Mouse (Mus musculus): ENCODE results near the gene Cacnb4. TPM values are rescaled to one million over a fixed set of nuclear protein-coding genes. Genes with fewer than 3 reads are reported as not detected.

Gene Cacnb4
- total and polyA plus RNA-seq, 3 experiments: not detected

- peaks cover 0 to 8% of the 10 kb centered on the region in 2 experiments; a peak in 2 of 4 replicates for H3K36me3 ChIP-seq (ENCODE audit: control insufficient read depth in 1 of 2, insufficient read depth in 2 of 2, low read length in 2 of 2)
- peaks cover 0 to 4% of the 10 kb centered on the region in 2 experiments; a peak in 2 of 4 replicates for H3K27me3 ChIP-seq (ENCODE audit: control insufficient read depth in 1 of 2, insufficient read depth in 2 of 2, low read length in 2 of 2)
- peaks cover 22% of the 10 kb centered on the region for H3K79me2 ChIP-seq (ENCODE audit: control insufficient read depth, insufficient read depth, low read length, poor library complexity)
- H3K9me3 ChIP-seq (replicated peaks; ENCODE audit: insufficient read depth, low read length): no peaks in the 10 kb centered on the region
- no peak for DNase-seq (ENCODE audit: low read depth, low spot score)
- no peak overlapping the region for H3K27ac ChIP-seq (ENCODE audit: control insufficient read depth, low read depth, low read length)
- no peak for TF ChIP-seq E2F4 (IDR thresholded peaks at IDR 0.05; ENCODE audit: borderline replicate concordance, low read depth, low read length)
- TF ChIP-seq SMC3 (IDR thresholded peaks at IDR 0.05; ENCODE audit: low read depth, low read length): no peak
- no peak for TF ChIP-seq ELF1 (IDR thresholded peaks at IDR 0.05; ENCODE audit: low read depth, low read length)
- TF ChIP-seq MAFK (IDR thresholded peaks at IDR 0.05; ENCODE audit: borderline replicate concordance, low read depth, low read length): peak; percentile 53; the same call in 1 of the 2 replicates
- TF ChIP-seq GATA1 (IDR thresholded peaks at IDR 0.05; ENCODE audit: low read depth, low read length): no peak
- no peak for TF ChIP-seq POLR2A (IDR thresholded peaks at IDR 0.05; ENCODE audit: control insufficient read depth in 1 of 2, insufficient read depth in 1 of 2, low read depth in 1 of 2, low read length in 2 of 2, poor library complexity in 1 of 2)
- H3K9ac ChIP-seq (ENCODE audit: control insufficient read depth, low read depth, low read length, poor library complexity, severe bottlenecking): no peak overlapping the region
- H3K4me3 ChIP-seq (ENCODE audit: control insufficient read depth in 1 of 2, insufficient read depth in 1 of 2, low read depth in 2 of 2, low read length in 2 of 2): no peak overlapping the region
- peaks cover 0 to 4% of the 10 kb centered on the region in 2 experiments; a peak in 3 of 4 replicates for H3K4me1 ChIP-seq (ENCODE audit: control insufficient read depth in 1 of 2, insufficient read depth in 2 of 2, low read length in 2 of 2)
Measured at GRCm38 (mm10) chr2:52427383-52427782, 249.2 kb downstream of the Cacnb4 start.

DNA sequence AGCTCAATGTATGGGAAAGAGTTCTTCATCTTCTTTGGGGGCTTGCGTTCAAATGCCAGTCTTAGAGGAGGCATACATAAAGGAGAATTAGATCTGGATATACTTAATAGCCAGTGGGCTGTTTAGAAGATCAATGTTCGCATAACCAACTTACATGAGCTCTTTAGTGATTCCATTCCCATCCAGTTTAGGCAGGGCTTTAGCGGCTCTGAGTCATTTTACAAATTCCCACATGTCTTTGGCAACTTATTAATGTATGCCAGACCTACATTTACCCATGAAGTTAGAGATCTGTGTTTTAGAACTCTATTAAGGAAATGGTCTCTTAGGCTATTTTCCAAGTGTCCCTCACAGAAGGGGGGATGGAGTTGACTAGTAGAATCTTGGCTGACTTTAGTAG is 250.6 kb downstream of the Cacnb4 start:
- Histone ChIP-seq H3K27ac (ENCODE audit: control insufficient read depth, low read depth, low read length) (no peak overlapping the region), H3K9ac (ENCODE audit: control insufficient read depth, low read depth, low read length, poor library complexity, severe bottlenecking) (no peak overlapping the region), H3K9me3 (replicated peaks; ENCODE audit: insufficient read depth, low read length) (no peaks in the 10 kb centered on the region), H3K27me3 (ENCODE audit: control insufficient read depth in 1 of 2, insufficient read depth in 2 of 2, low read length in 2 of 2) (peaks cover 0 to 4% of the 10 kb centered on the region in 2 experiments; a peak in 2 of 4 replicates), H3K4me1 (ENCODE audit: control insufficient read depth in 1 of 2, insufficient read depth in 2 of 2, low read length in 2 of 2) (peaks cover 0 to 8% of the 10 kb centered on the region in 2 experiments; a peak in 3 of 4 replicates), H3K79me2 (ENCODE audit: control insufficient read depth, insufficient read depth, low read length, poor library complexity) (peaks cover 34% of the 10 kb centered on the region), H3K4me3 (ENCODE audit: control insufficient read depth in 1 of 2, insufficient read depth in 1 of 2, low read depth in 2 of 2, low read length in 2 of 2) (no peak overlapping the region), H3K36me3 (ENCODE audit: control insufficient read depth in 1 of 2, insufficient read depth in 2 of 2, low read length in 2 of 2) (peaks cover 0 to 9% of the 10 kb centered on the region in 2 experiments; a peak in 2 of 4 replicates)
- DNase-seq (ENCODE audit: low read depth, low spot score): no peak
- TF ChIP-seq BHLHE40 (IDR thresholded peaks at IDR 0.05; ENCODE audit: borderline replicate concordance, low read depth, low read length) (no peak), NRF1 (IDR thresholded peaks at IDR 0.05; ENCODE audit: insufficient read depth, low read depth, low read length, poor library complexity, severe bottlenecking) (no peak), POLR2AphosphoS2 (IDR thresholded peaks at IDR 0.05; ENCODE audit: low read length) (no peak), TCF12 (IDR thresholded peaks at IDR 0.05; ENCODE audit: low read depth, low read length) (no peak), EP300 (IDR thresholded peaks at IDR 0.05; ENCODE audit: low read depth in 1 of 2, low read length in 2 of 2) (no peak), MYB (IDR thresholded peaks at IDR 0.05; ENCODE audit: low read depth, low read length) (no peak), ZKSCAN1 (IDR thresholded peaks at IDR 0.05; ENCODE audit: low read depth, low read length) (no peak), MEF2A (IDR thresholded peaks at IDR 0.05; ENCODE audit: extremely low read depth, insufficient replicate concordance, low read depth, low read length, poor library complexity, severe bottlenecking) (no peak), CHD1 (IDR thresholded peaks at IDR 0.05; ENCODE audit: low read depth, low read length) (no peak), ETS1 (IDR thresholded peaks at IDR 0.05; ENCODE audit: low read depth, low read length) (no peak), MYC (IDR thresholded peaks at IDR 0.05; ENCODE audit: low read depth, low read length) (no peak), MXI1 (IDR thresholded peaks at IDR 0.05; ENCODE audit: low read depth, low read length) (no peak), USF2 (IDR thresholded peaks at IDR 0.05; ENCODE audit: borderline replicate concordance in 1 of 2, insufficient read depth in 1 of 2, low read depth in 1 of 2, low read length in 2 of 2) (no peak), CTCF (IDR thresholded peaks at IDR 0.05 in 2 of 3, conservative IDR thresholded peaks at IDR 0.05 in 1 of 3; ENCODE audit: control insufficient read depth in 1 of 3, insufficient read depth in 1 of 3, low read depth in 2 of 3, low read length in 3 of 3, poor library complexity in 1 of 3, severe bottlenecking in 1 of 3) (no peak), MAZ (IDR thresholded peaks at IDR 0.05; ENCODE audit: low read depth, low read length) (no peak)

Measured in MEL (cell line).